Mouse (Mus musculus): Measurements from ENCODE around the gene Gng2. TPM values are rescaled to one million over a fixed set of nuclear protein-coding genes. Genes with fewer than 3 reads are reported as not detected.

Gene Gng2
- total RNA-seq, 1 experiment: 41.5 TPM

DNA sequence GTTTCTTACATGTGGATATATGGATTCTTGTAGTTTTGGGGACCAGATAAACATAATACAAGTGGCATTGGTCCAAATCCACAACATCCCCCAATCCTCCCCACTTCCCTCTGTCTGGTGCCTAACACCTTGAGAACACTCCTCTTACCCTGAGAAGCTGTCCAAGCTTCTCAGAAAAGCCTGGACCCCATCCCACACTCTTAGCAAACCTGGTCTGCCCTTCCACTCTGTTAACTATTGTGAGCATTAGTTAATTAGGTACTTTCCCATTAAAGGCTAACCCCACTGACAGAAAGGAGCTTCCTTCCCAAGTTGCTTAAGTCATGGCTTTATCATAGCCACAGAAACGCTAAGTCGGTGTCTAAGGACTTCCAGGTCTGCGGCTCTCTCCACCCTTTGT lies 141.1 kb downstream of the Gng2 start:
- H3K36me3 ChIP-seq (ENCODE audit: control insufficient read depth, insufficient read depth, low read length, poor library complexity, severe bottlenecking): no peaks in the 10 kb centered on the region
- no peak overlapping the region for H3K27ac ChIP-seq (ENCODE audit: insufficient read depth, low read depth, low read length, poor library complexity, severe bottlenecking)
- H3K4me3 ChIP-seq (ENCODE audit: insufficient read depth in 1 of 2, low read depth in 1 of 2, low read length in 2 of 2, poor library complexity in 1 of 2, severe bottlenecking in 1 of 2): no peak overlapping the region
- no peak for TF ChIP-seq ZNF384 (IDR thresholded peaks at IDR 0.05; ENCODE audit: low read depth, low read length)
- TF ChIP-seq ZC3H11A (IDR thresholded peaks at IDR 0.05; ENCODE audit: borderline replicate concordance, low read depth, low read length): no peak
- no peak for TF ChIP-seq CHD2 (IDR thresholded peaks at IDR 0.05; ENCODE audit: low read depth, low read length)
- no peak for TF ChIP-seq MAFK (IDR thresholded peaks at IDR 0.05; ENCODE audit: insufficient read depth, low read depth, low read length)
- TF ChIP-seq HCFC1 (IDR thresholded peaks at IDR 0.05; ENCODE audit: borderline replicate concordance, insufficient read depth, low read length): no peak
- H3K9me3 ChIP-seq (ENCODE audit: control insufficient read depth, insufficient read depth, low read depth, low read length): no peaks in the 10 kb centered on the region
- no peak for DNase-seq (ENCODE audit: low read depth, low spot score)
- in situ Hi-C loops (cut with MboI; ENCODE audit: low sequenced_read_pairs in 2 of 2, unreplicated experiment in 2 of 2): loop anchor here (5.0 to 25.0 kb wide), 7 partner anchors 49 to 426 kb away; partner anchors contain the start of gene Kcnk16 (in 1 of the 2)
- no peak overlapping the region for H3K9ac ChIP-seq (ENCODE audit: insufficient read depth, low read depth, low read length, poor library complexity, severe bottlenecking)
- H3K4me1 ChIP-seq (ENCODE audit: control insufficient read depth in 2 of 2, insufficient read depth in 2 of 2, low read length in 2 of 2, poor library complexity in 1 of 2): peaks cover 0 to 2% of the 10 kb centered on the region in 2 experiments; a peak in 1 of 4 replicates

DNA sequence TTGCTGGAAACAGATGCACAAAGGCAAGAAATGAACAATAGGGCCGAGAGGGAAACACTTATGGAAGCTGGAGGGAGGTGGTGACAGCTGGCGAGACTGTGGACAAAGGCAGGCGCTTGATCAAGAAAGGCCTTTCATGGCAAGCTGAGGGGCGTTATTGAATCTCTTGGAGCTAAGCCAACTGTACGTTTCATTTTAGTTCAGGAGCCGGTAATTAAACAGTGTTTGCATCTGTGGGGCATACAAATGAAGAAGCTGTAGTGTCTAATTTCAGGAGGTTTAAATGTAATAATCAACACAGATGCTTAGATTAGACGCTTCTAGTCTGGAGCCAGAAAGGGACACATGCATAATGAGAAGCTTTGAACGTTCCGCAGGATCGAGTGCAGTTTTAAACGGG lies 151.9 kb downstream of the Gng2 start:
- in situ Hi-C loops (cut with MboI; ENCODE audit: low sequenced_read_pairs in 2 of 2, unreplicated experiment in 2 of 2): loop anchor here in 1 of 2 experiments (25.0 kb wide), 2 partner anchors 188 to 437 kb away; partner anchors contain the start of gene Kcnk16
- Histone ChIP-seq H3K27ac (ENCODE audit: insufficient read depth, low read depth, low read length, poor library complexity, severe bottlenecking) (no peak overlapping the region), H3K9ac (ENCODE audit: insufficient read depth, low read depth, low read length, poor library complexity, severe bottlenecking) (no peak overlapping the region), H3K4me3 (ENCODE audit: insufficient read depth in 1 of 2, low read depth in 1 of 2, low read length in 2 of 2, poor library complexity in 1 of 2, severe bottlenecking in 1 of 2) (no peak overlapping the region), H3K36me3 (ENCODE audit: control insufficient read depth, insufficient read depth, low read length, poor library complexity, severe bottlenecking) (peaks cover 9% of the 10 kb centered on the region), H3K4me1 (ENCODE audit: control insufficient read depth in 2 of 2, insufficient read depth in 2 of 2, low read length in 2 of 2, poor library complexity in 1 of 2) (no peaks in the 10 kb centered on the region), H3K9me3 (ENCODE audit: control insufficient read depth, insufficient read depth, low read depth, low read length) (no peaks in the 10 kb centered on the region)
- TF ChIP-seq CHD2 (IDR thresholded peaks at IDR 0.05; ENCODE audit: low read depth, low read length): no peak
- no peak for TF ChIP-seq ZC3H11A (IDR thresholded peaks at IDR 0.05; ENCODE audit: borderline replicate concordance, low read depth, low read length)
- no peak for TF ChIP-seq ZNF384 (IDR thresholded peaks at IDR 0.05; ENCODE audit: low read depth, low read length)
- TF ChIP-seq HCFC1 (IDR thresholded peaks at IDR 0.05; ENCODE audit: borderline replicate concordance, insufficient read depth, low read length): no peak
- no peak for TF ChIP-seq MAFK (IDR thresholded peaks at IDR 0.05; ENCODE audit: insufficient read depth, low read depth, low read length)
- no peak for DNase-seq (ENCODE audit: low read depth, low spot score)

DNA sequence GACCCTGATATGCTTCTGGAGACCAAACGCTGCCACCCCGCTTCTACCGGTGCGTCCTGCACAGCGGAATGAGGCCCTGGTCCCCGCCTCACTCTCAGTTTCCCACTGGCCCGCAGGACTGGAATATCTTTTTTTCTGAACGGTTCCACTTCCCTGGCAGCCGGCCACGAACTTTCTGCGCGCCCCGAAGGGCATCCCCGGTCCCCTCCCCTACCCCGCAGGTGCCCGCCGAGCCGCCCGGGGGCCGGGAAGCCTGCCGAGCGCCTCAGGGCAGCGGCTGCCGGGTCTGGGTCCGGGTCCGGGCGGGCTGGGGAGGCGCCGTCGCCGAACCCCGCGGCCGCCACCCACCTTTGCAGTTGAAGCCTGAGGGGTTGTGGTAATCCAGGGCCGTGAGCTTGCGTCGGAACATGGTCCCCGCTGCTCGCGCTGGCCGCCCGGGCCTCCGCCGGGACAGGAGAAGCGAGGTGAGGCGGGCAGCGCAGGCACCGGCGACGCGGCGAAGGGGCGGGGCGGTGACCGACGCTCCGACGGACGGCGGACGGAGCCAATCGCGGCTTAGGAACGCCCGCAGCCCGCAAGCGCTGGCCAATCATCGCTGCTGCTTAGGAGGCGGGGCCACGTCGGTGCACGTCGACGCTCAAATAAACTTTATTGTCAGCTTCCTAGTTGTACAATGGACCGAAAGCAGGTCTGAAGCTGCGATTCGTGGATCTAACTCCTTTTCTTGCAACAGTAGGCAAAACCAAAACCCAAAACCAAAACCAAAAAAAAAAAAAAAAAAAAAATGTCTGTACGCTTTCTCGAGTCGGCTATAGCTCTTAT lies 153.9 kb downstream of the Gng2 start, which contains the start of gene Rtraf:
Gene Rtraf, minus strand, starts transcription at position 504 of the 822 bp plus-strand sequence.
- H3K9ac ChIP-seq (ENCODE audit: insufficient read depth, low read depth, low read length, poor library complexity, severe bottlenecking): peak within 1 kb of the TSS; percentile 98
- no peak for TF ChIP-seq MAFK (IDR thresholded peaks at IDR 0.05; ENCODE audit: insufficient read depth, low read depth, low read length)
- peak; percentile 76 for TF ChIP-seq CHD2 (IDR thresholded peaks at IDR 0.05; ENCODE audit: low read depth, low read length)
- TF ChIP-seq ZNF384 (IDR thresholded peaks at IDR 0.05; ENCODE audit: low read depth, low read length): peak; percentile 85
- TF ChIP-seq HCFC1 (IDR thresholded peaks at IDR 0.05; ENCODE audit: borderline replicate concordance, insufficient read depth, low read length): peak; percentile 67; the same call in 1 of the 2 replicates
- no peak for TF ChIP-seq ZC3H11A (IDR thresholded peaks at IDR 0.05; ENCODE audit: borderline replicate concordance, low read depth, low read length)
- H3K36me3 ChIP-seq (ENCODE audit: control insufficient read depth, insufficient read depth, low read length, poor library complexity, severe bottlenecking): peaks cover 12% of the 10 kb centered on the region
- H3K27ac ChIP-seq (ENCODE audit: insufficient read depth, low read depth, low read length, poor library complexity, severe bottlenecking): peak within 1 kb of the TSS; percentile 70; the same call in 1 of the 2 replicates
- peak; percentile 84 for DNase-seq (ENCODE audit: low read depth, low spot score)
- no peaks in the 10 kb centered on the region; a peak in 1 of 4 replicates for H3K4me1 ChIP-seq (ENCODE audit: control insufficient read depth in 2 of 2, insufficient read depth in 2 of 2, low read length in 2 of 2, poor library complexity in 1 of 2)
- H3K9me3 ChIP-seq (ENCODE audit: control insufficient read depth, insufficient read depth, low read depth, low read length): no peaks in the 10 kb centered on the region
- H3K4me3 ChIP-seq (ENCODE audit: insufficient read depth in 1 of 2, low read depth in 1 of 2, low read length in 2 of 2, poor library complexity in 1 of 2, severe bottlenecking in 1 of 2): peak within 1 kb of the TSS; percentile 96 to 99
- in situ Hi-C loops (cut with MboI; ENCODE audit: low sequenced_read_pairs in 2 of 2, unreplicated experiment in 2 of 2): no loop called here

Other genes starting within 250 kb of the Gng2 start
- gene Nid2, start 226.4 kb downstream of the Gng2 start, total RNA-seq (2012; rRNA removed): 399 and 646 TPM in 2 replicates
- 87.8 and 118 TPM in 2 replicates for gene Rtraf, start 153.8 kb downstream of the Gng2 start, total RNA-seq (2012; rRNA removed)
- gene Saysd1, start 160.9 kb upstream of the Gng2 start, total RNA-seq (2012; rRNA removed): 7.2 and 11.7 TPM in 2 replicates
- 68.6 and 129 TPM in 2 replicates for gene Kcnk5, start 204.2 kb upstream of the Gng2 start, total RNA-seq (2012; rRNA removed)

Data from ES-E14 (cell line).